Mouse (Mus musculus) heart, adult 2 months (tissue): Measurements from ENCODE around the gene Incenp.

Source experiments
- CTCF ChIP-seq: fragments of 200-600 bp; IDR thresholded peaks from 2 replicates; pipeline ENCODE4 v1.8.1; 2022; ENCODE audit warnings: antibody characterized with exemption, mild to moderate bottlenecking, moderate library complexity
- EP300 ChIP-seq: fragments of 200-500 bp; IDR thresholded peaks from 2 replicates; pipeline ENCODE4 v1.6.1; 2011; ENCODE audit warnings: low read depth, low read length, control low read depth; ENCODE audit not compliant: insufficient read depth
- POLR2A ChIP-seq: fragments of 200-500 bp; IDR thresholded peaks from 2 replicates; pipeline ENCODE4 v1.6.1; 2011; ENCODE audit warnings: mild to moderate bottlenecking, low read depth, low read length, control low read depth; ENCODE audit not compliant: insufficient read depth

DNA sequence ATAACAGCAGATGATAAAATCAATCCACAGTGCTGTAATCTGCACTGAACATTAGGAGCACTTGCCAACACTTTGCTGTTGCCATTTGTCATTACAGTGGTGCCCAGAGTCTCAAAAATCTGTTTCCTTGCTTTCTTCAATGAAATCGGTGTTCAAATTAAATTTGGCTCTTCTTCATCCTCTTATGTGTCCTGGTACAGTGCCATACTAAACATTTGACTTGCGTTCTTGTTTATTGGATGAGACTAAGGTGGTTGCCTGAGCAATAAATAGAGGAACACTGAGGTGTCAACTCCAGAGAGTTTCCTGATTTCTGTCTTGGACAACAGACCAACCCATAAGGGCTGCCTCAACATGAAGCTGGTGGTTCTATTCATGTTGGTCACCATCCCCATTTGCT is 52.1 kb downstream of the Incenp start, which contains the start of gene Scgb2a2:
- TF ChIP-seq CTCF (no peak), EP300 (no peak), POLR2A (no peak)
